Mouse (Mus musculus): Measurements from ENCODE around the gene Spg21. TPM values are rescaled to one million over a fixed set of nuclear protein-coding genes. Genes with fewer than 3 reads are reported as not detected.

Gene Spg21
- 10 to 100 TPM; 23.8 to 29.2 TPM for total RNA-seq (2021)
- long read RNA-seq, experiment 1, transcript Spg21-201 (9 exons, 2,680 nt) = major isoform, 23 of 30 reads
- long read RNA-seq, experiment 1, partial matches to known transcripts = 0 of 30 reads
- long read RNA-seq, experiment 1, other reads (novel, unspliced or antisense) = 7 of 30 reads
- long read RNA-seq, experiment 2, transcript Spg21-201 (9 exons, 2,680 nt) = major isoform, 25 of 34 reads
- long read RNA-seq, experiment 2, partial matches to known transcripts = 1 of 34 reads
- long read RNA-seq, experiment 2, other reads (novel, unspliced or antisense) = 8 of 34 reads

GRCm38 (mm10) chr9:65460732-65461442, at the start of gene Spg21:
TSS of gene Spg21 (plus strand) at chr9:65460947.
- intact Hi-C loops (cut with DNase I; ENCODE audit: low total_unique reads) = no loop called here

GRCm38 (mm10) chr9:65411326-65411725, 49.4 kb upstream of the Spg21 start:
- intact Hi-C loops (cut with DNase I; ENCODE audit: low total_unique reads) = loop anchor here (5.0 kb wide), 1 partner anchor 39 kb away; no protein-coding TSS in a partner anchor
- DNase-seq = no peak

More at GRCm38 (mm10) chr9:65460732-65461442, at the start of gene Spg21:
- peak; percentile 94 for DNase-seq

- DNase-seq = no peak
- intact Hi-C loops (cut with DNase I; ENCODE audit: low total_unique reads) = no loop called here
Measured at GRCm38 (mm10) chr9:65417738-65418137, 43.0 kb upstream of the Spg21 start.

GRCm38 (mm10) chr9:65419633-65420032, 41.1 kb upstream of the Spg21 start:
- DNase-seq = no peak
- intact Hi-C loops (cut with DNase I; ENCODE audit: low total_unique reads) = no loop called here

- intact Hi-C loops (cut with DNase I; ENCODE audit: low total_unique reads) = no loop called here
- DNase-seq = no peak
Measured at GRCm38 (mm10) chr9:65422760-65423501, 37.8 kb upstream of the Spg21 start, which contains the start of gene Slc51b. TSS of gene Slc51b (minus strand) at chr9:65422955.

GRCm38 (mm10) chr9:65424393-65424792, 36.4 kb upstream of the Spg21 start:
- no peak for DNase-seq
- intact Hi-C loops (cut with DNase I; ENCODE audit: low total_unique reads) = no loop called here

GRCm38 (mm10) chr9:65427511-65427910, 33.2 kb upstream of the Spg21 start:
- intact Hi-C loops (cut with DNase I; ENCODE audit: low total_unique reads) = no loop called here
- no peak for DNase-seq

GRCm38 (mm10) chr9:65428003-65428402, 32.7 kb upstream of the Spg21 start:
- intact Hi-C loops (cut with DNase I; ENCODE audit: low total_unique reads) = no loop called here
- DNase-seq = no peak

- no peak for DNase-seq
- intact Hi-C loops (cut with DNase I; ENCODE audit: low total_unique reads) = loop anchor here (5.0 kb wide), 1 partner anchor 38 kb away; the partner anchor contains the start of gene Kbtbd13
Measured at GRCm38 (mm10) chr9:65430401-65430800, 30.3 kb upstream of the Spg21 start.

- intact Hi-C loops (cut with DNase I; ENCODE audit: low total_unique reads) = loop anchor here (5.0 kb wide), 1 partner anchor 39 kb away; the partner anchor contains the start of gene Kbtbd13
- no peak for DNase-seq
Measured at GRCm38 (mm10) chr9:65430921-65431320, 29.8 kb upstream of the Spg21 start.

GRCm38 (mm10) chr9:65432236-65432635, 28.5 kb upstream of the Spg21 start:
- intact Hi-C loops (cut with DNase I; ENCODE audit: low total_unique reads) = loop anchor here (5.0 kb wide), 1 partner anchor 40 kb away; the partner anchor contains the start of gene Kbtbd13

GRCm38 (mm10) chr9:65434140-65434539, 26.6 kb upstream of the Spg21 start:
- intact Hi-C loops (cut with DNase I; ENCODE audit: low total_unique reads) = loop anchor here (5.0 kb wide), 1 partner anchor 42 kb away; the partner anchor contains the start of gene Kbtbd13
- DNase-seq = peak; percentile 13

More at GRCm38 (mm10) chr9:65432236-65432635, 28.5 kb upstream of the Spg21 start:
- DNase-seq = peak; percentile 76

- DNase-seq = no peak
- intact Hi-C loops (cut with DNase I; ENCODE audit: low total_unique reads) = no loop called here
Measured at GRCm38 (mm10) chr9:65435211-65435610, 25.5 kb upstream of the Spg21 start.

GRCm38 (mm10) chr9:65435671-65436301, 25.0 kb upstream of the Spg21 start, which contains the start of gene Mtfmt:
TSS of gene Mtfmt (plus strand) at chr9:65435782.
- DNase-seq = peak; percentile 94
- intact Hi-C loops (cut with DNase I; ENCODE audit: low total_unique reads) = no loop called here

- DNase-seq = no peak
- intact Hi-C loops (cut with DNase I; ENCODE audit: low total_unique reads) = no loop called here
Measured at GRCm38 (mm10) chr9:65444692-65445091, 16.1 kb upstream of the Spg21 start.

GRCm38 (mm10) chr9:65447951-65448350, 12.8 kb upstream of the Spg21 start:
- intact Hi-C loops (cut with DNase I; ENCODE audit: low total_unique reads) = no loop called here
- DNase-seq = no peak

GRCm38 (mm10) chr9:65458975-65459374, 1.8 kb upstream of the Spg21 start:
- intact Hi-C loops (cut with DNase I; ENCODE audit: low total_unique reads) = no loop called here
- peak; percentile 19 for DNase-seq

GRCm38 (mm10) chr9:65460198-65460597, 549 bp upstream of the Spg21 start:
- DNase-seq = no peak
- intact Hi-C loops (cut with DNase I; ENCODE audit: low total_unique reads) = no loop called here

- intact Hi-C loops (cut with DNase I; ENCODE audit: low total_unique reads) = no loop called here
- DNase-seq = no peak
Measured at GRCm38 (mm10) chr9:65462544-65462943, 1.8 kb downstream of the Spg21 start.
